Mouse (Mus musculus): ENCODE data around the gene Gm37240. TPM values are rescaled to one million over a fixed set of nuclear protein-coding genes. Genes with fewer than 3 reads are reported as not detected.

The Gm37240 gene
- total and polyA plus RNA-seq, 2 experiments from 2014 or later = 0.43 to 1.9 TPM

DNA sequence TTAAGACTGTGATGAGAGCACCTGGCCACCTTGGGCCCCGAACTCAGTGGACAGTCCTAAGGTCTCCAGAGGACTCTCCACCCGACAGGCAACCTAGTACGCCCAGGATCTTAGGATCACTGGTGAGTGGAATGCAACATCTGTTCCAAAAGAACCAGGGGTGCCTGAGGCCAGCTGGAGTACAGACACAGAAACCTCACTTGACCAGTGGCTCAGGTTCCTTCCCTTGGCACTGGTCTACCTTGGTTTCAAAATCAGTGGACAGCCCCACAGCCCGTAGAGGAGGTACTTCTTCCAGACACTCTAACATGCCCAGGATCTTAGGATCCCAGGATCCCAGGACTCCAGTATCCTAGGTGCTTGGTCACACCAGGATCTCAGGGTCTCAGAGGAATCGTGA lies 632.8 kb downstream of the Gm37240 start:
- no peaks in the 10 kb centered on the region for H3K9me3 ChIP-seq (ENCODE audit: low read length)
- DNase-seq (ENCODE audit: low spot score) (no peak), ATAC-seq (ENCODE audit: low FRiP score) (no peak)
- H3K36me3 ChIP-seq (ENCODE audit: insufficient read depth, low read length) = no peaks in the 10 kb centered on the region
- H3K27me3 ChIP-seq (ENCODE audit: insufficient read depth, low read length) = no peaks in the 10 kb centered on the region
- H3K4me2 ChIP-seq (ENCODE audit: low read depth, low read length, poor library complexity, severe bottlenecking) = no peak overlapping the region
- no peak overlapping the region for H3K4me3 ChIP-seq (ENCODE audit: low read depth, low read length)
- no peak overlapping the region for H3K27ac ChIP-seq (ENCODE audit: low read depth, low read length)
- no peak for TF ChIP-seq CTCF (IDR thresholded peaks at IDR 0.05)
- no peaks in the 10 kb centered on the region for H3K4me1 ChIP-seq (ENCODE audit: insufficient read depth, low read length)
- 87% methylated on average over 5 of the region's 5 CpGs for WGBS
- no peak overlapping the region for H3K9ac ChIP-seq (replicated peaks; ENCODE audit: low read length, poor library complexity, severe bottlenecking)

DNA sequence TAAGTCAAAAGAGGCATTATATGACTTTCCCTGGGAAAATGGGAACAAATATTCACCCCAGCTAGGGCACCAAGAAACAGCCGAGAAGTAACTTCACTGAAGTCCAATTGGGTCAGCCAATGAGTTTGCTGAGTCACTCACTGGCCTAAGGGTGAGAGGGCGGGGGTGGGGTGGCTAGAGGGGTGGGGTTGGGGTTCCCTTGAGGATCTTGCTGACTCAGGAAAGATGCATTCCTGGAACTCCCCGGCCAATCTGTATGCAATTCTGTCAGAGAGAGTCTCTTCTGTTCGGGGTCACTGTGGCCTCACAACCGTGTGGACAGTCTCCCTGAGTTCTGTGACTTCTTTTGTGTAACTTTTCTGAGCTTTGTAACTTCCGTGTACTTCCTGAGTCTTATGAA lies 635.7 kb downstream of the Gm37240 start:
- no peak for DNase-seq (ENCODE audit: low spot score)
- 89% methylated on average over 6 of the region's 6 CpGs for WGBS

DNA sequence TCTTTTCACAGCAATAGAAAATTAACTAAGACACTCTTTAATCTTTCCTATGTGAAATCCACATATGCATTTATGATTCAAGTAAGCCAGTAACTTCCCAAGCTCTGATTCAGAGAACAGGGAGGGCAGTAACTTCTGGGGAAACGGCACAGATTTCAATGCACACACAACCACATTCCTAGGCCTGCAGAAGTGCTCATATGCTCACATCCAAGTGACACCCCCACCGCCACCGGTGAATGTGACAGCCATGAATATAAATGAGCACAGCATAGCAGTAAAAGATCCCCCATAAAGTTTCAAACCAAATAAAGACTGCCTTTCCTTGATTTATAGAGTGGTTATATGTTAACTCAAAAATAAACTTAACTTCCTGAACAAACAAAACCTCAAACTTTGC lies 641.2 kb downstream of the Gm37240 start:
- Histone ChIP-seq H3K27me3 (ENCODE audit: insufficient read depth, low read length) (no peaks in the 10 kb centered on the region), H3K9me3 (ENCODE audit: low read length) (no peaks in the 10 kb centered on the region), H3K4me1 (ENCODE audit: insufficient read depth, low read length) (no peaks in the 10 kb centered on the region), H3K36me3 (ENCODE audit: insufficient read depth, low read length) (no peaks in the 10 kb centered on the region), H3K4me2 (ENCODE audit: low read depth, low read length, poor library complexity, severe bottlenecking) (no peak overlapping the region), H3K9ac (replicated peaks; ENCODE audit: low read length, poor library complexity, severe bottlenecking) (no peak overlapping the region), H3K4me3 (ENCODE audit: low read depth, low read length) (no peak overlapping the region), H3K27ac (ENCODE audit: low read depth, low read length) (no peak overlapping the region)
- no peak for TF ChIP-seq CTCF (IDR thresholded peaks at IDR 0.05)
- DNase-seq (ENCODE audit: low spot score) (no peak), ATAC-seq (ENCODE audit: low FRiP score) (no peak)
- WGBS = 94% methylated on average over 3 of the region's 3 CpGs

More for the DNA sequence above, 635.7 kb downstream of the Gm37240 start:
- H3K4me1 ChIP-seq (ENCODE audit: insufficient read depth, low read length) = no peaks in the 10 kb centered on the region
- H3K4me2 ChIP-seq (ENCODE audit: low read depth, low read length, poor library complexity, severe bottlenecking) = no peak overlapping the region
- no peaks in the 10 kb centered on the region for H3K27me3 ChIP-seq (ENCODE audit: insufficient read depth, low read length)
- no peak overlapping the region for H3K27ac ChIP-seq (ENCODE audit: low read depth, low read length)
- no peak for ATAC-seq (ENCODE audit: low FRiP score)
- no peak for TF ChIP-seq CTCF (IDR thresholded peaks at IDR 0.05)
- no peaks in the 10 kb centered on the region for H3K9me3 ChIP-seq (ENCODE audit: low read length)
- H3K4me3 ChIP-seq (ENCODE audit: low read depth, low read length) = no peak overlapping the region
- H3K36me3 ChIP-seq (ENCODE audit: insufficient read depth, low read length) = no peaks in the 10 kb centered on the region
- H3K9ac ChIP-seq (replicated peaks; ENCODE audit: low read length, poor library complexity, severe bottlenecking) = no peak overlapping the region

DNA sequence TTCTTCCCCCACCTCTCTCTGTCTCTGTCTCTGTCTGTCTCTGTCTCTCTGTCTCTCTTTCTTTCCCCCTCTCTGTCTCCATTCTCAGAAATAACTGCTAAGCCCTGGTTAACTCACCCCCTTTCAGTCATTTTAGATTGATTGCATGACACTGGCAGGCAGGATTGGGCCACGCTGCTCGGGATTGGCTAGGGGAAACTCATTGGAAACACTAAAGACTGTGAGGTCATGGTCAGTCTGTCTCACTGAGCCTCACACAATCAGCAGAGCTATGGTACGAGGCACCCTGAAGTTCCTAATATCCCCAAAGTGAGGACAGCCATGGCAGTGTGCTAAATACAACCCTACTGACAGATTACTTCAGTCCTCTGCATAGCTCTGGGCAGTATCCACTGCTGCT lies 650.8 kb downstream of the Gm37240 start:
- Histone ChIP-seq H3K9ac (replicated peaks; ENCODE audit: low read length, poor library complexity, severe bottlenecking) (no peak overlapping the region), H3K27me3 (ENCODE audit: insufficient read depth, low read length) (no peaks in the 10 kb centered on the region), H3K27ac (ENCODE audit: low read depth, low read length) (no peak overlapping the region), H3K4me2 (ENCODE audit: low read depth, low read length, poor library complexity, severe bottlenecking) (no peak overlapping the region), H3K36me3 (ENCODE audit: insufficient read depth, low read length) (no peaks in the 10 kb centered on the region), H3K4me1 (ENCODE audit: insufficient read depth, low read length) (no peaks in the 10 kb centered on the region), H3K4me3 (ENCODE audit: low read depth, low read length) (no peak overlapping the region), H3K9me3 (ENCODE audit: low read length) (no peaks in the 10 kb centered on the region)
- no peak for TF ChIP-seq CTCF (IDR thresholded peaks at IDR 0.05)
- DNase-seq (ENCODE audit: low spot score) (no peak), ATAC-seq (ENCODE audit: low FRiP score) (no peak)
- 82% methylated on average over 3 of the region's 3 CpGs for WGBS

DNA sequence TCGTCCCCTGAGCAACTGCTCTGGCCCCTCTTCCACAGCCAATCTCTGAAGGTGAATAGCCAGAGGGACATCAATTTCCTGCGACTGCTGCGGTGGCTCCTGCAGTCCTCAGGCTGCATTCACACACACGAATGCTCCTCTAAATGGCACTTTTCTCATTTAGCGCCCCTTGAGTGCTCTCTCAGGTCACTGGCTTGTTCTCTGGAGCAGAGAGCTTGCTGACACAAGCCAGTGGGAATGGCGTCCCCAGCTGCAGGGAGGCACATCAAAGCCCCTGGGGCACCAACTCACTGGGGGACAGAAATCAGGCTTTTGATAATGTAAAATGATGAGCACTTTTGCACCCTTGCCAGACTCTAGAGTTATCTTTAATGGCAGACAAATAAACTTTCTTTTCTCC lies 654.5 kb downstream of the Gm37240 start:
- H3K9ac ChIP-seq (replicated peaks; ENCODE audit: low read length, poor library complexity, severe bottlenecking) = no peak overlapping the region
- no peaks in the 10 kb centered on the region for H3K9me3 ChIP-seq (ENCODE audit: low read length)
- no peak overlapping the region for H3K27ac ChIP-seq (ENCODE audit: low read depth, low read length)
- H3K4me1 ChIP-seq (ENCODE audit: insufficient read depth, low read length) = no peaks in the 10 kb centered on the region
- no peaks in the 10 kb centered on the region for H3K27me3 ChIP-seq (ENCODE audit: insufficient read depth, low read length)
- H3K4me2 ChIP-seq (ENCODE audit: low read depth, low read length, poor library complexity, severe bottlenecking) = no peak overlapping the region
- ATAC-seq (ENCODE audit: low FRiP score) = no peak
- no peaks in the 10 kb centered on the region for H3K36me3 ChIP-seq (ENCODE audit: insufficient read depth, low read length)
- no peak for TF ChIP-seq CTCF (IDR thresholded peaks at IDR 0.05)
- WGBS = 57% methylated on average over 6 of the region's 6 CpGs
- H3K4me3 ChIP-seq (ENCODE audit: low read depth, low read length) = no peak overlapping the region
- DNase-seq (ENCODE audit: low spot score) = no peak

DNA sequence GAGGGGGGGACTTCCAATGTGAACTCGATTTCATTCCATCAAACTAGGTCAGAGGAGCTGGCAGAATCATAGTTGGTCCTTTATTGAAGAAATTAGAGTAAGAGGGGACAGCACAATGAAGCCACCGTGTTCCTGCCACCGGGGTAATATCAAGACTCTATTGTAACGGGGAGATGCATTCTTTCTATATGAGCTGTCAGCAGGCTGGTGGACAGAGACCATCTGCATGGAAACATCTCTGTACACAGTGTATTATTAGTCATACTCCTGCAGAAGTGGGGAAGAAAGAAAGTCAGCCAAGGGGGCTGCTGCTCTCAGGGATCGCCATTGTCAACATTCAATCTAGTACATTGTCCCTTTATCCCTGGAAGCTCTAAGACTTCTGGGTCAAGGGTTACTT lies 665.3 kb downstream of the Gm37240 start:
- no peaks in the 10 kb centered on the region for H3K9me3 ChIP-seq (ENCODE audit: low read length)
- no peak overlapping the region for H3K9ac ChIP-seq (replicated peaks; ENCODE audit: low read length, poor library complexity, severe bottlenecking)
- no peaks in the 10 kb centered on the region for H3K4me1 ChIP-seq (ENCODE audit: insufficient read depth, low read length)
- H3K4me2 ChIP-seq (ENCODE audit: low read depth, low read length, poor library complexity, severe bottlenecking) = no peak overlapping the region
- H3K27ac ChIP-seq (ENCODE audit: low read depth, low read length) = no peak overlapping the region
- no peak for ATAC-seq (ENCODE audit: low FRiP score)
- no peak for DNase-seq (ENCODE audit: low spot score)
- no peaks in the 10 kb centered on the region for H3K27me3 ChIP-seq (ENCODE audit: insufficient read depth, low read length)
- H3K36me3 ChIP-seq (ENCODE audit: insufficient read depth, low read length) = no peaks in the 10 kb centered on the region
- WGBS = 83% methylated on average over 5 of the region's 5 CpGs
- H3K4me3 ChIP-seq (ENCODE audit: low read depth, low read length) = no peak overlapping the region
- TF ChIP-seq CTCF (IDR thresholded peaks at IDR 0.05) = no peak

All from midbrain, postnatal 0 days (tissue).